Mouse (Mus musculus): ENCODE results near the gene Sptan1. TPM values are rescaled to one million over a fixed set of nuclear protein-coding genes. Genes with fewer than 3 reads are reported as not detected.

Gene Sptan1
- polyA plus RNA-seq, 1 experiment, result 167 TPM

GRCm38 (mm10) chr2:30075625-30076024 is 110.3 kb downstream of the Sptan1 start:
- Histone ChIP-seq H3K36me3 (ENCODE audit: control insufficient read depth, insufficient read depth) (peaks cover 18% of the 10 kb centered on the region), H3K4me2 (ENCODE audit: low read depth) (no peak overlapping the region), H3K27me3 (ENCODE audit: control insufficient read depth, insufficient read depth, insufficient read length) (no peaks in the 10 kb centered on the region), H3K4me3 (no peak overlapping the region), H3K79me2 (ENCODE audit: control insufficient read depth, insufficient read depth) (no peaks in the 10 kb centered on the region), H3ac (ENCODE audit: control insufficient read depth, insufficient read length) (no peak overlapping the region)
- TF ChIP-seq TCF12 (IDR thresholded peaks at IDR 0.05; ENCODE audit: insufficient read depth, poor library complexity, severe bottlenecking), result no peak
- TF ChIP-seq REST (IDR thresholded peaks at IDR 0.05; ENCODE audit: insufficient read depth, insufficient read length), result no peak
- TF ChIP-seq TCF3 (IDR thresholded peaks at IDR 0.05; ENCODE audit: insufficient read length, low read depth), result no peak
- no peak for TF ChIP-seq MYOG (IDR thresholded peaks at IDR 0.05; ENCODE audit: control insufficient read depth in 1 of 3, insufficient read depth in 1 of 3, insufficient read length in 2 of 3, low read depth in 2 of 3)
- no peak for TF ChIP-seq SRF (IDR thresholded peaks at IDR 0.05; ENCODE audit: control insufficient read depth, insufficient read length, low read depth)

GRCm38 (mm10) chr2:30076439-30076838 is 111.1 kb downstream of the Sptan1 start:
- Histone ChIP-seq H3ac (ENCODE audit: control insufficient read depth, insufficient read length) (no peak overlapping the region), H3K79me2 (ENCODE audit: control insufficient read depth, insufficient read depth) (no peaks in the 10 kb centered on the region), H3K27me3 (ENCODE audit: control insufficient read depth, insufficient read depth, insufficient read length) (no peaks in the 10 kb centered on the region), H3K4me2 (ENCODE audit: low read depth) (no peak overlapping the region), H3K4me3 (peak overlapping the region; percentile 25), H3K36me3 (ENCODE audit: control insufficient read depth, insufficient read depth) (peaks cover 16% of the 10 kb centered on the region)
- TF ChIP-seq MYOG (IDR thresholded peaks at IDR 0.05; ENCODE audit: control insufficient read depth in 1 of 3, insufficient read depth in 1 of 3, insufficient read length in 2 of 3, low read depth in 2 of 3), result no peak
- TF ChIP-seq MAX (IDR thresholded peaks at IDR 0.05; ENCODE audit: low read depth), result no peak

- Histone ChIP-seq H3K79me2 (ENCODE audit: control insufficient read depth, insufficient read depth) (no peaks in the 10 kb centered on the region), H3K4me3 (peak overlapping the region; percentile 25), H3K36me3 (ENCODE audit: control insufficient read depth, insufficient read depth) (peaks cover 16% of the 10 kb centered on the region), H3K27me3 (ENCODE audit: control insufficient read depth, insufficient read depth, insufficient read length) (no peaks in the 10 kb centered on the region), H3ac (ENCODE audit: control insufficient read depth, insufficient read length) (no peak overlapping the region), H3K4me2 (ENCODE audit: low read depth) (peak overlapping the region; percentile 84)
- TF ChIP-seq CEBPB (IDR thresholded peaks at IDR 0.05; ENCODE audit: insufficient read depth, poor library complexity, severe bottlenecking) (no peak), MYOG (IDR thresholded peaks at IDR 0.05; ENCODE audit: control insufficient read depth in 1 of 3, insufficient read depth in 1 of 3, insufficient read length in 2 of 3, low read depth in 2 of 3) (no peak)
Measured at GRCm38 (mm10) chr2:30076959-30077358, 111.6 kb downstream of the Sptan1 start.

- Histone ChIP-seq H3K79me2 (ENCODE audit: control insufficient read depth, insufficient read depth) (no peaks in the 10 kb centered on the region), H3K4me2 (ENCODE audit: low read depth) (peak within 1 kb of the TSS; percentile 84), H3K27me3 (ENCODE audit: control insufficient read depth, insufficient read depth, insufficient read length) (no peaks in the 10 kb centered on the region), H3K4me3 (peak within 1 kb of the TSS; percentile 25), H3ac (ENCODE audit: control insufficient read depth, insufficient read length) (no peak within 1 kb of the TSS), H3K36me3 (ENCODE audit: control insufficient read depth, insufficient read depth) (peaks cover 10% of the 10 kb centered on the region)
- no peak for TF ChIP-seq REST (IDR thresholded peaks at IDR 0.05; ENCODE audit: insufficient read depth, insufficient read length)
- no peak for TF ChIP-seq TCF3 (IDR thresholded peaks at IDR 0.05; ENCODE audit: insufficient read length, low read depth)
- TF ChIP-seq TCF12 (IDR thresholded peaks at IDR 0.05; ENCODE audit: insufficient read depth, poor library complexity, severe bottlenecking), result no peak
- peak; percentile 89 for TF ChIP-seq E2F4 (IDR thresholded peaks at IDR 0.05; ENCODE audit: insufficient read depth)
- TF ChIP-seq MYOG (IDR thresholded peaks at IDR 0.05; ENCODE audit: control insufficient read depth in 1 of 3, insufficient read depth in 1 of 3, insufficient read length in 2 of 3, low read depth in 2 of 3), result peak in 2 of 3 experiments; percentile 26 to 50
- peak in 1 of 3 experiments; percentile 20 for TF ChIP-seq MYOD1 (IDR thresholded peaks at IDR 0.05; ENCODE audit: control insufficient read depth in 1 of 3, insufficient read length in 2 of 3, low read depth in 2 of 3)
- no peak for TF ChIP-seq MAX (IDR thresholded peaks at IDR 0.05; ENCODE audit: low read depth)
- peak; percentile 59 for TF ChIP-seq POLR2AphosphoS2 (IDR thresholded peaks at IDR 0.05; ENCODE audit: insufficient read length, low read depth)
- 0 out of 2 replicates have a peak, but pooled peaks have one; percentile 33 for TF ChIP-seq CEBPB (IDR thresholded peaks at IDR 0.05; ENCODE audit: insufficient read depth, poor library complexity, severe bottlenecking)
- TF ChIP-seq POLR2A (IDR thresholded peaks at IDR 0.05; ENCODE audit: insufficient read length, low read depth), result peak; percentile 61
- no peak for TF ChIP-seq SRF (IDR thresholded peaks at IDR 0.05; ENCODE audit: control insufficient read depth, insufficient read length, low read depth)
- TF ChIP-seq USF1 (IDR thresholded peaks at IDR 0.05; ENCODE audit: low read depth), result no peak
Measured at GRCm38 (mm10) chr2:30077502-30078348, 112.4 kb downstream of the Sptan1 start, which contains the start of gene Pkn3. Gene Pkn3, plus strand, starts transcription at chr2:30077684.

- no peaks in the 10 kb centered on the region for H3K79me2 ChIP-seq (ENCODE audit: control insufficient read depth, insufficient read depth)
- H3ac ChIP-seq (ENCODE audit: control insufficient read depth, insufficient read length), result no peak overlapping the region
- H3K27me3 ChIP-seq (ENCODE audit: control insufficient read depth, insufficient read depth, insufficient read length), result no peaks in the 10 kb centered on the region
- TF ChIP-seq REST (IDR thresholded peaks at IDR 0.05; ENCODE audit: insufficient read depth, insufficient read length), result no peak
- H3K36me3 ChIP-seq (ENCODE audit: control insufficient read depth, insufficient read depth), result peaks cover 4% of the 10 kb centered on the region
- H3K4me2 ChIP-seq (ENCODE audit: low read depth), result peak overlapping the region; percentile 84
- peak overlapping the region; percentile 25 for H3K4me3 ChIP-seq
Measured at GRCm38 (mm10) chr2:30078349-30078712, 113.0 kb downstream of the Sptan1 start.
